In the genomic region with DNA sequence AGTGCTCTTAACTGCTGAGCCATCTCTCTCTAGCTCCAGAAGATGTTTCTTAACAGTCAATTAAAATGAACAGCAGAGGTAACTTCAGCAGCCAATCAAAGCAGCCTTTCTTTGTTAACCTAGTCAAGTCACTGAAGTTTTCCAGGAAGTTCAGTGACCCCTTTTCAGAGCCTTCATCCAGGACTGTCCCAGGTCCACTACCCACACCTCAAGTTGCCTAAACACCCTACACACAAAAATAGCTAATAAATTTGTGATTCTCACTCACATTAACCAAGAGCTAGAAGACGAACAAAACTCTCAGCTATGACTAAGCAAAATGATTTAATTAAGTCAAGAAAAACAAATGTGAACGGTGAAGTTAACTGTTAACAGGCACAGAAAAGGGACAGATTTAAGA, we compare ENCODE assay signal across 10 mouse cellular contexts.
A peak's percentile ranks its signal among the peaks of the same experiment; 100 is the strongest.
DNase-seq lines count a peak whose midpoint lies in the region; ATAC-seq and TF ChIP-seq lines count a peak whose summit lies in the region.
"Had no signal": no experiment of that assay in that cellular context is flagged by ENCODE, and none has a peak within 500 bp of the region (broad histone marks: within the 10 kb centered on the region; RNA-seq: fewer than 3 reads in every experiment).

No protein-coding gene starts in this region.

- no peak overlapping the region for H3K9ac ChIP-seq in hindbrain, postnatal 0 days (replicated peaks; ENCODE audit: low read length)
- H3K9ac ChIP-seq in hindbrain, embryonic 12.5 days: no peak overlapping the region
- no peak overlapping the region for H3K9ac ChIP-seq in lung, embryonic 15.5 days

- no peak overlapping the region for H3K4me3 ChIP-seq in hindbrain, postnatal 0 days (ENCODE audit: low read length)
- no peak overlapping the region for H3K4me3 ChIP-seq in hindbrain, embryonic 12.5 days
- H3K4me3 ChIP-seq in lung, embryonic 15.5 days: no peak overlapping the region
- H3K4me3 ChIP-seq in macrophage (ENCODE audit: inconsistent target): no peak overlapping the region; the same call in 1 of the 2 replicates

- peak overlapping the region; percentile 58; the same call in 1 of the 2 replicates for H3K4me2 ChIP-seq in hindbrain, postnatal 0 days (ENCODE audit: low read depth, low read length)
- H3K4me2 ChIP-seq in hindbrain, embryonic 12.5 days (replicated peaks): no peak overlapping the region
- H3K4me2 ChIP-seq in lung, embryonic 15.5 days: peak overlapping the region; percentile 46

- H3K27me3 ChIP-seq in hindbrain, postnatal 0 days (ENCODE audit: insufficient read depth, low read length): no peaks in the 10 kb centered on the region
- H3K27me3 ChIP-seq in hindbrain, embryonic 12.5 days: no peaks in the 10 kb centered on the region
- H3K27me3 ChIP-seq in lung, embryonic 15.5 days: no peaks in the 10 kb centered on the region

- DNase-seq in hindbrain, postnatal 0 days (ENCODE audit: low spot score): no peak
- no peak for DNase-seq in lung, adult 18-20 months
- DNase-seq in NIH3T3 (ENCODE audit: low read depth): peak; percentile 4
- no peak for DNase-seq in cerebellum, postnatal 4 days (ENCODE audit: low spot score in 2 of 2)
- DNase-seq in testis, postnatal 14 days (ENCODE audit: low spot score): no peak
- DNase-seq: cerebellum, adult 2 months; gastrocnemius, postnatal 36 days had no signal

- peaks cover 96% of the 10 kb centered on the region for H3K79me2 ChIP-seq in macrophage (ENCODE audit: inconsistent target)

- 56% methylated on average over 2 of the region's 2 CpGs for WGBS in hindbrain, postnatal 0 days
- 82% methylated on average over 2 of the region's 2 CpGs for WGBS in hindbrain, embryonic 12.5 days
- 58% methylated on average over 2 of the region's 2 CpGs for WGBS in lung, embryonic 15.5 days
- WGBS in macrophage (ENCODE audit: missing documents): 36% methylated on average over 2 of the region's 2 CpGs

- H3K27ac ChIP-seq in hindbrain, postnatal 0 days: no peak overlapping the region
- H3K27ac ChIP-seq in hindbrain, embryonic 12.5 days: no peak overlapping the region
- H3K27ac ChIP-seq in lung, embryonic 15.5 days: no peak overlapping the region
- H3K27ac ChIP-seq in macrophage: peak overlapping the region; percentile 14

- ATAC-seq in hindbrain, postnatal 0 days: no peak
- no peak for ATAC-seq in hindbrain, embryonic 12.5 days (ENCODE audit: low FRiP score)
- no peak for ATAC-seq in lung, embryonic 15.5 days (ENCODE audit: borderline replicate concordance, extremely low read depth, low FRiP score, low TSS enrichment)

- H3K36me3 ChIP-seq in hindbrain, postnatal 0 days (ENCODE audit: insufficient read depth, low read length): no peaks in the 10 kb centered on the region
- no peaks in the 10 kb centered on the region for H3K36me3 ChIP-seq in hindbrain, embryonic 12.5 days
- no peaks in the 10 kb centered on the region for H3K36me3 ChIP-seq in lung, embryonic 15.5 days
- no peaks in the 10 kb centered on the region for H3K36me3 ChIP-seq in macrophage (ENCODE audit: inconsistent target)

- H3K9me3 ChIP-seq in hindbrain, postnatal 0 days (ENCODE audit: low read length): no peaks in the 10 kb centered on the region
- no peaks in the 10 kb centered on the region for H3K9me3 ChIP-seq in hindbrain, embryonic 12.5 days (replicated peaks)
- no peaks in the 10 kb centered on the region for H3K9me3 ChIP-seq in lung, embryonic 15.5 days

- H3K4me1 ChIP-seq in hindbrain, postnatal 0 days (ENCODE audit: insufficient read depth, low read length): no peaks in the 10 kb centered on the region; the same call in 1 of the 2 replicates
- peaks cover 46% of the 10 kb centered on the region for H3K4me1 ChIP-seq in hindbrain, embryonic 12.5 days
- peaks cover 31% of the 10 kb centered on the region for H3K4me1 ChIP-seq in lung, embryonic 15.5 days

- TF ChIP-seq CTCF in hindbrain, postnatal 0 days (IDR thresholded peaks at IDR 0.05; ENCODE audit: low read depth): no peak
